Mouse (Mus musculus) frontal cortex, adult (tissue): ENCODE results near the gene Entpd5.

Source experiments
- ATAC-seq: cut with Nextera tagmentation; 2 replicates; pipeline ENCODE4 v1.9.2; 2017; ENCODE audit warnings: mild to moderate bottlenecking, moderate library complexity, mixed read lengths; ENCODE audit not compliant: low TSS enrichment

Gene Entpd5

DNA sequence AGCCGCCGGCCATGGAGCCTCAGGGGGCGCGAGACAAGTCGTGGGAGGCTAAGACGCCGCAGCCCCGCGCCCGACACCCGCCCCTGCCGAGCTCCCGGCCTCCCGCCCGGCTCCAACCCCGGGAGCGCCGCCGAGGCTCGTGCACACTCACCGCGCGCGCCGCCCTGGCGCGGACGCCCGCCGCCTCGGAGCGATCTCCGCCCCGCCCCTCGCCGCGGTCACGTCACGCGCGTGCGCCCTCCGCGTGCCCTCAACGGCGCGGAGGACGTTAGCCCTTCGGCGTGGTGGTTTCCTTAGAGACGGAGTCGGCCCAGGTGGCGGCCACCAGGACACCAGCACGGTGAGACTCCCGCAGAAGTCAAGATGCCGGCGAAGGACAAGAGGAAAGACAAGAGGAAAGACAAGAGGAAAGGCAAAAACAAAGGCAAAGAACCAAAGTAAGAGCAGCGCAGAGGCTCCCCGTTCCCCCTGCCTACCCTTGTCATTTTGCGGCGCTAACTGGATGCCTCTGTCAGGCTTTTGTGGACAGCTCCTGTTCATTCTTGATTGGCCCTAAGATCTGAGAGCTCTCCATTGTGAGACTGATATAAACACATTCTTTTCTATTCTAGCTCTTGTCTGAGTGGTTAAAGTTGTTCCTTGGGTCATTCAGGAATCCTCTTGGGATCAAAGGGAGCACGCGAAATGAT, at the start of gene Entpd5, which contains the start of gene Bbof1:
Entpd5 (minus strand) TSS at position 211 of the 689 bp plus-strand sequence.
Bbof1 (plus strand) TSS at position 253 of the 689 bp plus-strand sequence.
- ATAC-seq, result peak; percentile 95

DNA sequence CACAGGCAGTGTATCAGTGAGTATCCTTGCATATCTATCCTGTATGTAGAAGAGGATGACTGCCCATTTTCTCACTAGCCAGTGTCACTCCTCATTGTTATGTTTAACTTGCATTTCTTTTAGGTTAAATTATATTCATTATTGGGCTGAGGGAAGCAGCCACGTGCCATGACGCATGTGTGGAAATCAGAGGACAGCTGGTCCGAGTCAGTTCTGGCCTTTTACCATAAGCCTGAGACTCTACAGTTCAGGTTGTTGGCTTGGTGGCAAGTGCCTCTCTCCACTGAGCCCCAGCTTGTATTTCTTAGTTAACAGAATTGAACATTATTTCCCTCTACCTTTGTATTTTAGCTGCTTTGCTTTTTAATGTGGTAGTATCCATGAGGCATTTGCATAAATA, 48.1 kb upstream of the Entpd5 start:
- no peak for ATAC-seq

DNA sequence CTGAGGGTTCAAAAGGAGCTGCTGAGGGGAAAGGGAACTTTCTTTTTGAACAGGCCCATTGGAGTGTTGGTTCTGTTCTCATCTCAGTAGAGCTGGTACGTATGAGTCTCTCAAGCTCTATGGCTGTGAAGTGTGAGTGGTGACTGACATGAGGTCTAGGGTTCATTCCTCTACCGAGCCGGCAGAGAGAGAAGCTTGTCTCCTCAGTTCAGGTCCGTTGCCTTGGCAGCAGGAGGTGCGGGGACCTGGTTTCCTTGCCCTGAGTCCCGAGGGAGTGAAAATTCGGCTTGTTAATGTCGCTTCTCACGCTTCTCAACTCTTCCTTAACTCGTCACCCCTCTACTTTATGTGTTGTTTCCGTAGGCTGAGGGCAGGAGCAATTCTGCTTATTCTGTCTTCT, 43.0 kb upstream of the Entpd5 start:
- ATAC-seq, result 0 out of 2 replicates have a peak, but pooled peaks have one; percentile 0

DNA sequence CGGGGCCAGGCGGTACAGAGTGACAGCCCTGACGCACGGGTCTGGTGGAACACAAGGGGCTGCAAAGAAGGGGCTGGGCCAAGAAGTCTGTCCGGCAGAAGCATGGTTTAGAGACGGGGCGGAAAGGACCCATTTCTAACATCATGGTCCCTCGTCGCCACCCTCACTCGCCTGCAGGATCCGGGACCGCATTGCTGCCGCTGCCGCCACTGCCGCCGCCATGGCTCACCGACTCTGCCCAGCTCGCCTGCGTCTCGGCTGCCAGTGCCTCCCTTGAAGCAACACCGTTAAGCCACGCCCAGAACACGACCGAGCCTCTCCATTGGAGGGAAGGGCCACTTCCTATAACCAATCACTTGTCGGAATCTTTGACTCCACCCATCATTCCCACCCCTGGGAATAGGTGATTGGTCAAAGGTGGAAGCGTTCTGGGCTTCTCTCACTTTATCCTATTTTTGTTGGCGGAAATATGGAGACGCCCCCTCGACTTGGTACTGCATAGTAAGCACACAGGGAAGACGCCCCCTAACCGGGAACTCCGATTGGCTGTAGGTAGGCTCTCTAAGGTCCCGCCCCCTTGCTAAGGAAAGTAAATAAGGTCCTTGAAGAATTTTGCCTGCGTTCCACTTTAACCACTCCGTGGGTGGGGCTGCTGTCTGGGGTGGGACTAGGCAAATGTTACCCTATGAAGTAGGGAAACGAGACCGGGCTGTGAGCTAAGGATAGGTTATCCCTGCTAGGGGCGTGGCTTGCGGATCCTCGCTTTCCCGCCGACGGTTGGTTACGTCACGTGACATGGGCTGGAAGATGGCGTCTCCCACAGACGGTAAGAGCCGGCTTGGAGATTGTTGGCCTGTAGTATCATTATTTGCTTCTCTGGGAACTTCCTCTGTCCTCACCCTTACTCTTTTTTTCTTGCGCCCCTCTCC, 42.2 kb upstream of the Entpd5 start, which contains the start of the genes Aldh6a1 and Lin52:
Aldh6a1 (minus strand) TSS at position 287 of the 929 bp plus-strand sequence.
Lin52 (plus strand) TSS at position 705 of the 929 bp plus-strand sequence.
- ATAC-seq, result peak; percentile 94

- ATAC-seq, result peak; percentile 8; the same call in 1 of the 2 replicates
These were observed 41.5 kb upstream of the Entpd5 start for GRCm38 (mm10) chr12:84450351-84450717.

DNA sequence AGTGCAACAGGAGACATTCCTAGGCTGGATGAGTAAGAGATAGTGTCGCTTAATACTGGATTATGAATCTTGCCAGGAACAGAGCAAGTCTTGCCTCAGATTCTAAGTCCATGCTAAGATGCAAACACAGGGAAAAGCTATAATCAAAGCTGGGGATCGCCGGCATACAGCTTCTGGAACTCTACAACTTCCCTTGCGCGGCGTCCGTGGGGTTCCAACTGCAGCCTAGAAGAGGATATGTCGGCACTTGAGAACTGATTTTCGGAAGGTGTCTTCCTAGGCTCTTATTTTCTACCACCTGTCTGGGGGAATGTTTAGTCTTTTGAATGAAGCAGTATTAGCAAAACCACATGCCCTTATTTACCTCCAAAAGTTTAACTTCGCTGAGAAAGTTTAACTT, 41.1 kb upstream of the Entpd5 start:
- ATAC-seq, result no peak

DNA sequence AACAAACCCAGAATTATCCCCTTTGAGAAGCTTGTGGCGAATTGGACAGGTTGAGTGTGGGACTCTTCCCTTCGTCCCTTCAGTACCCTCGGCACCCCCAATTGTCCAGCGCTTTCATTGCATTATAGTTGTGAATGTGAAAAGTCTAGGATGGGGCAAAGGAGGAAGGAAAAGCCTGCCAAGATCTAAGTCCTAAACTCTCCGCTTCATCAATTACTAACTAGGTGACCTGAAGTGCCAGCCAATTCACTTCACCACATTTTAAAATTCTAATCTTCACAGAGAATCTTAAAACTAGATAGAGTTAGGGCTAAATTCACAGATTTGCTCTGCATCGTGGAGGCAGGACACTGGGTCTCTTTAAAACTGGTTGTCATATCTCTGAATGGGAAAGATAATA, 39.4 kb upstream of the Entpd5 start:
- no peak for ATAC-seq

GRCm38 (mm10) chr12:84447386-84447785, 38.6 kb upstream of the Entpd5 start:
- no peak for ATAC-seq

- no peak for ATAC-seq
These were observed 33.7 kb upstream of the Entpd5 start for GRCm38 (mm10) chr12:84442526-84442925.

DNA sequence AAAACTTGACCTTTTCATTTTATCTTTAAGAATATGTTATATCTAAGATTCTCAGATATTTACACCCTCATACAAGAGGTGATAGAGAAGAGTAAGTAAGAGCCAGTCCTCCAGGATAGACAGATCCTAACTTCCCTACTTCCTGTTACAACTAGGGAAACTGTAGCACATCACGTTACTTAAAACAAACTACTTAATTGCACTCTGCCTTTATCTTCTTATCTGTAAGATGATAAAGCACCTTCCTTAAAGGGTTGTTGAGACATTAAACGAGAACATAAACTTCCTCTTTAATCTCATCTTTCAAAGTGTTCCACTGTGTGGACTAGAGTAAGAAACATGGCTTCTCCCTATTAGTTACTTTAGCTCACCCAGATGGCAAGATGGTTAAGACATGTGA, 29.9 kb upstream of the Entpd5 start:
- ATAC-seq, result no peak

- no peak for ATAC-seq
These were observed 21.0 kb upstream of the Entpd5 start for GRCm38 (mm10) chr12:84429825-84430224.

GRCm38 (mm10) chr12:84423990-84424389, 15.2 kb upstream of the Entpd5 start:
- no peak for ATAC-seq

DNA sequence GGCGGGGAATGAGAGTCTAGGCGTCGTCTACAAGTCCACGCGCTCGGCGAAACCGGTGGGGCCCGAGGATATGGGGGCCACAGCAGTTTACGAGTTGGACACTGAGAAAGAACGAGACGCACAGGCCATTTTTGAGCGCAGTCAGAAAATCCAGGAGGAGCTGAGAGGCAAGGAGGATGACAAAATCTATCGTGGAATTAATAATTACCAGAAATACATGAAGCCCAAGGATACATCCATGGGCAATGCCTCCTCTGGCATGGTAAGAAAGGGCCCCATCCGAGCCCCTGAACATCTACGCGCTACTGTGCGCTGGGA, 8.7 kb upstream of the Entpd5 start:
- no peak for ATAC-seq

- peak; percentile 95 for ATAC-seq
These were observed 8.2 kb upstream of the Entpd5 start, which contains the start of gene Rnf113a2 for GRCm38 (mm10) chr12:84416834-84417604. Gene Rnf113a2 (plus strand): TSS chr12:84417196.

DNA sequence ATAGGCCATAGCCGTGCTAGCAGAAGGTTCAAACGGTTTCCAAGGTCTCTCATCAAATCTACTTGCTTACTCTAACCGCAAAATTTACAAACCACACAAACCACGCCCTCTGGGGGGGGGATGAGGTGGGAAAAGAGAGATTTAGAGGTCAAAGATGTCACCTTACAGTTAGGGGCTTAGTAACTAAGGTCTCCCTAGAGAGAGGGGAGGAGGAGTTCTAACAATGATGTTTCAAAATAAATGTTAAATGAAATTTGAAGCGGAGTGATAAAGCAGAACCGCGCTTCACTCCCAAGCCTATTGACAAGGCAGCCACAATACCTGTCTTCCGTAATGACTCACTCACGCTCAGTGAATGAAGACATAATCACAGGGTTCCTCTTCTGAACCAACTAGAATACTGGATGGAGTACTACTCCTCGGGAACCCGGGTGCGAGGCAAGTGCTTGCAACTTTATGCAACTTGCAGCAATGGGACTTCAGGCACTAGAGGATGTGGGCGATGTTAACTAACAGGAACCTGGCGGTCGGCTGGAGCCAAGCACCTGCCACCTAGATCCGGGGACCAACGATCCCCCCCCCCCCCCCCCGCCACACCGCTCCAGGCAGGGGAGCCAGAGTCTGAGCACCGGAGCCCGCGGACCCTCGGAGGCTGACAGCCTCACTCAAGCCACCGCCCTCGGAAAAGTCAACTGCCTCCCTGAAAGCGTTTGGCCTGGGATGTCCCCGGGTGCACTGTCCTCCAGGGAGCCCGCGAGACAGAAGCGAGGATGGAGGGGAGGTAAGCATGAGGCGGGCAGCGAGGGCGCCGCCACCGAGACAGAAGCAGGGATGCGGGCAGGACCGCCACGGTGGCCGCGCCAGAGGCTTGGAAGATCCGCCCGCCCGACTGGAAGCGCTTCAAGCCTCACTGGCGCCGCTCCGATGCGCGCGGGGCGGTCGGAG, 683 bp downstream of the Entpd5 start:
- peak; percentile 72 for ATAC-seq

DNA sequence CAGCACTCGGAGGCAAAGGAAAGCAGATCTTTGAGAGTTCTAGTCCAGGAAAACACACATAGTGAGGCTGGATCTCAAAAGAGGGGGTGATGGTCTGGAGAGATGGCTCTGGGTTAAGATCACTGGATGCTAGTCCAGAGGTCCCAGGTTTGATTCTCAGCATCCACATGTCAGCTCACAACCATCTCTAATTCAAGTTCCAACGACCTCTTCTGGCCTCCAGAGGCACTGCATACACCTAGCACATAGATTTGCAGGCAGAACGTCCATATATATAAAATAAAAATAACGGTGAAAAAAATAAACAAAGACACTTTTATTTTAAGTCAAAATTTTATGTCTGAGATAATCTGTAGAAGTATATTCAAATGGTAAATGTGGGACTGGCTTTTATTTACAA, 1.6 kb downstream of the Entpd5 start:
- ATAC-seq, result no peak

DNA sequence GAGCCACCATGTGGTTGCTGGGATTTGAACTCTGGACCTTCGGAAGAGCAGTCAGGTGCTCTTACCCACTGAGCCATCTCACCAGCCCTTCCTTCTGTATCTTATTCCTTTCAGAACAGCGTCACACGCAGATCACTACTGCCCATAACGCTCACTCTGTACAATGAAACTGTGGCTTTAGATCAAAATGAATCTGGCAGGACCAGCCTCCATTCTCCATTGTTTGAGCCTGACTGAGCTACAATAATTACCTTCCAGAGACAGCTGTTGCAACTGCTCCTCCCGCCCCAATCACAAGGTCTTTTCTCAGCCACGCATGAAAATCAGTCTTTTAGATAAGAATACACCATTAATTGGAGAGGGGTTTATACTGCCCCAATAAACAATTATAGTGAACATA, 4.3 kb downstream of the Entpd5 start:
- no peak for ATAC-seq

GRCm38 (mm10) chr12:84402923-84403322, 5.9 kb downstream of the Entpd5 start:
- ATAC-seq, result no peak

DNA sequence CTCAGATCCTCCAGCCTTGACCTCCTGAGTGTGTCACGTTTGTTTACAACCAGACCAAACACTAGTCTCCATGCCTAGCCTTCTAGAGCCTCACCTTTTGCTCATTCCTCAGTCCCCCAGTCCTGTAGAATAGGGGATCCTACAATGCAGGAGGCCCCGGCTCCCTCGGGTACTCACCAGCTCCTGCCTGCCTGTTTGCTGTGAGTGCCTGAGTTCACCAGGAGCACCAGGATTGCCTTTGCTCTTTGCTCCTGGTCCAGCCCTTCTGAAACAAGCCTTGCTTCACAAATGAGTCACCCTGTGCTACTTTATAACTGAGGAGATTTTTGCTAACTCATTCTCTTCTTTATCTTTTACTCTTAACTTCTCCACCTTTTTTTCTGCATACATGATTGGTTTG, 8.2 kb downstream of the Entpd5 start:
- no peak for ATAC-seq

DNA sequence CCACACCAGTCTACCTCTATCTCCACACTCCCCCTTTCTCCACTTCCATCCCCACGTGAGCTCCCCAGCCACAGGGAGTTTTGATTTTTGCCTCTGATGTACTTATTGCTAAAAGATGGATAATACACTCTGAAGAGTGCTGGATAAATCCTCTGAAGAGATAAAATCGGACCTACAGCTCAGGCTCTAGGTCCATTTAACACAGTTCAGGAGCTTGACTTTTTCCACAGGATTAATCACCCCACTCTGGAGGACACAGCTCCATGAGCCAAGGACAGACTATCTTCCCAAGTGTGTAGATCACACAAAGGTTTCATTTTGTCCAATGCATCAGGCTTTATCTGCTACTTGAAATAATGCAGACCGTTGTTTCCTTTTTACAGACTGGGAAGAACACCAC, 8.8 kb downstream of the Entpd5 start:
- ATAC-seq, result no peak

DNA sequence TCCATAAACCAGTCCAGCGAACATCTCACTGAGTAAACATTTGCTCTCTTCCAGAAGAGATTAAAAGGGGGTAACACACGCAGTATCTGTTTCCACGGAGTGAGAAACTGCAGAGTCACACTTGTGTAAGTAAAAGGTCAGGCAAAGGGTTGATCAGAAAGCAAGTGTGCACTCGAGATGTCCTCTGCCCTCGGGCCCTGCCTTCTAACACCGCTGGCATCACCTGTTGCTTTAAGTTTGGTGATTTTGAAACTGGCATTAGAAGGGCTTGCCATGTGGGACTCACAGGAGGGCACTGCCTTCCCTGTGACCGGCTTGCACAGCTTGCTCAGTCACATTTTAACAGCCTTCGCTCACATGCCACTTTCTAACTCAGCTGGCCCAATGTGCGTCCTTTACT, 9.2 kb downstream of the Entpd5 start:
- ATAC-seq, result no peak
